Mouse (Mus musculus): ENCODE measurements around the gene Imp4.
"Not testable (repeated sequence)": the region's sequence is repeated elsewhere in the genome, so short reads cannot be mapped to it uniquely, and the experiment has no call there.

DNA sequence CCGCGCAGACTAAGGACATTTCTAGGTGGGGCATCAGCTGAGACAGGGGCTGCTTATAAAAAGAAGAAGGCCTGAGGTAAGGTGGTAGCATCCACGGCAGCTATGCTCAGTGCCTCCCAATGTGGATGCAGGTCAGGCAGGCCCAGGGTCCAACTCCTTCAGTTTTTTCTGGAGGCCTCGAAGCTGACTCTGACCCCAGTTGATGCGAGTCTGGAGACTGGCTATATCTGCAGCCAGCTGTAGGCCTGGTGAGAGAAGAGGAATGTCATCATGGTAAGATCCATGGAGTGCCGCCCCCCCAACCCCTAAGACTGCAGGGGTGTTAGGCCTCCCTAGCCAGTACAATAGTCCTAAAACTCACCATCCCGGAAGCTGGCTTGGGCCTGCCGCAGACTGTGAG, 2.3 kb upstream of the Imp4 start:
- TF ChIP-seq CTCF, EP300 (IDR thresholded peaks at IDR 0.05; ENCODE audit: low read depth): not testable (repeated sequence)

All from liver, embryonic 14.5 days (tissue).